Mouse (Mus musculus): ENCODE results near the gene Cacng6.

GRCm38 (mm10) chr7:3386036-3386730, 37.8 kb upstream of the Cacng6 start:
- TF ChIP-seq POLR2A (IDR thresholded peaks at IDR 0.05; ENCODE audit: borderline replicate concordance, extremely low read depth, insufficient read depth, insufficient read length, poor library complexity, severe bottlenecking) (no peak), CTCF (IDR thresholded peaks at IDR 0.05; ENCODE audit: borderline replicate concordance, extremely low read depth, insufficient read depth, insufficient read length) (no peak)
